Mouse (Mus musculus) limb, embryonic 14.5 days (tissue): ENCODE data around the gene Lyar. TPM values are rescaled to one million over a fixed set of nuclear protein-coding genes. Genes with fewer than 3 reads are reported as not detected.

ENCODE experiments used
- ATAC-seq: fragments of 200-750 bp; cut with Nextera tagmentation; 2 replicates; pipeline ENCODE4 v1.8.0; 2017; ENCODE audit warnings: low read depth, moderate number of reproducible peaks, moderate TSS enrichment; ENCODE audit not compliant: low FRiP score
- DNase-seq: peaks from one replicate; pipeline ENCODE4 v3.0.0-alpha.2; 2015; ENCODE audit warnings: low spot score
- H3K27ac ChIP-seq: fragments of 300-500 bp; sonication (generic); replicated peaks from 2 replicates; pipeline ENCODE4 v1.5.1; 2014; ENCODE audit warnings: low read depth, mild to moderate bottlenecking, low read length, moderate library complexity, mixed read lengths
- H3K27me3 ChIP-seq: fragments of 300-500 bp; sonication (generic); 2 replicates; pipeline ENCODE4 v1.6.1; 2014; ENCODE audit warnings: low read length, mixed read lengths; ENCODE audit not compliant: control insufficient read depth, insufficient read depth
- H3K36me3 ChIP-seq: fragments of 300-500 bp; sonication (generic); 2 replicates; pipeline ENCODE4 v1.6.1; 2014; ENCODE audit warnings: mild to moderate bottlenecking, low read length, moderate library complexity, mixed read lengths; ENCODE audit not compliant: control insufficient read depth, insufficient read depth
- H3K4me1 ChIP-seq: fragments of 300-500 bp; sonication (generic); 2 replicates; pipeline ENCODE4 v1.6.1; 2014; ENCODE audit warnings: antibody characterized with exemption, low read length, mixed read lengths; ENCODE audit not compliant: control insufficient read depth, insufficient read depth
- H3K4me2 ChIP-seq: fragments of 300-500 bp; sonication (generic); replicated peaks from 2 replicates; pipeline ENCODE4 v1.6.1; 2014; ENCODE audit warnings: low read depth, mild to moderate bottlenecking, low read length, moderate library complexity; ENCODE audit not compliant: severe bottlenecking
- H3K4me3 ChIP-seq: fragments of 300-500 bp; sonication (generic); replicated peaks from 2 replicates; pipeline ENCODE4 v1.5.1; 2014; ENCODE audit warnings: low read length
- H3K9ac ChIP-seq: fragments of 300-500 bp; sonication (generic); 2 replicates; pipeline ENCODE4 v1.6.1; 2014; ENCODE audit warnings: mild to moderate bottlenecking, low read depth, low read length, moderate library complexity; ENCODE audit not compliant: severe bottlenecking
- H3K9me3 ChIP-seq: fragments of 300-500 bp; sonication (generic); 2 replicates; pipeline ENCODE4 v1.6.1; 2016; ENCODE audit warnings: low read length; ENCODE audit not compliant: control insufficient read depth
- POLR2A ChIP-seq: fragments of 200-500 bp; IDR thresholded peaks from 2 replicates; pipeline ENCODE4 v1.8.0; 2012; ENCODE audit warnings: inconsistent platforms, mild to moderate bottlenecking, moderate library complexity, borderline replicate concordance; ENCODE audit not compliant: insufficient read depth, insufficient read length; ENCODE audit errors: extremely low read depth
- WGBS: fragments of 180-500 bp; shearing (Covaris S2); extraction: QIAGEN DNeasy Blood & Tissue Kit; methylation state at CpG from one replicate; pipeline ENCODE4 v1.1.7; 2014; 5-methylcytosine and 5-hydroxymethylcytosine counted together
- polyA plus RNA-seq, 2 experiments: library from polyadenylated mRNA; depleted of rRNA in 1 of 2; stranded (reverse) in 1 of 2; unstranded in 1 of 2; fragments of >200 nt; fragmentation: Nextera tagmentation in 1 of 2; extraction: Ambion mirVana in 1 of 2; gene quantifications; 2 replicates each; pipeline versions ENCODE4 v1.2.1 to v1.2.3; 2012 to 2014

Gene Lyar
- polyA plus RNA-seq, 2 experiments, result 54.7 to 85.2 TPM

- DNase-seq, result no peak
- H3K9ac ChIP-seq, result no peak overlapping the region
- no peaks in the 10 kb centered on the region for H3K36me3 ChIP-seq
- no peak for ATAC-seq
- WGBS, result 90% methylated on average over 3 of the region's 3 CpGs
- H3K27ac ChIP-seq, result no peak overlapping the region
- no peaks in the 10 kb centered on the region for H3K4me1 ChIP-seq
- H3K27me3 ChIP-seq, result no peaks in the 10 kb centered on the region
- H3K9me3 ChIP-seq, result no peaks in the 10 kb centered on the region
- TF ChIP-seq POLR2A, result no peak
- H3K4me2 ChIP-seq, result no peak overlapping the region
- H3K4me3 ChIP-seq, result no peak overlapping the region
These were observed 29.4 kb upstream of the Lyar start for GRCm38 (mm10) chr5:38190907-38191306.

- Histone ChIP-seq H3K4me2 (no peak overlapping the region), H3K9me3 (no peaks in the 10 kb centered on the region), H3K36me3 (peaks cover 5% of the 10 kb centered on the region), H3K27ac (no peak overlapping the region), H3K4me3 (no peak overlapping the region), H3K4me1 (no peaks in the 10 kb centered on the region), H3K27me3 (no peaks in the 10 kb centered on the region), H3K9ac (no peak overlapping the region)
- ATAC-seq (no peak), DNase-seq (no peak)
- no peak for TF ChIP-seq POLR2A
- 58% methylated on average over 2 of the region's 2 CpGs for WGBS
These were observed 25.3 kb upstream of the Lyar start for GRCm38 (mm10) chr5:38194946-38195345.

GRCm38 (mm10) chr5:38195941-38196340 is 24.3 kb upstream of the Lyar start:
- Histone ChIP-seq H3K4me3 (no peak overlapping the region), H3K27me3 (no peaks in the 10 kb centered on the region), H3K4me1 (no peaks in the 10 kb centered on the region), H3K4me2 (no peak overlapping the region), H3K36me3 (peaks cover 12% of the 10 kb centered on the region), H3K27ac (no peak overlapping the region), H3K9ac (no peak overlapping the region), H3K9me3 (no peaks in the 10 kb centered on the region)
- no peak for TF ChIP-seq POLR2A
- ATAC-seq (no peak), DNase-seq (no peak)

GRCm38 (mm10) chr5:38196821-38197481 is 23.3 kb upstream of the Lyar start:
- ATAC-seq, result no peak
- no peaks in the 10 kb centered on the region for H3K9me3 ChIP-seq

GRCm38 (mm10) chr5:38197482-38197823 is 22.8 kb upstream of the Lyar start:
- peaks cover 27% of the 10 kb centered on the region for H3K36me3 ChIP-seq
- no peak overlapping the region for H3K27ac ChIP-seq
- no peak overlapping the region for H3K4me3 ChIP-seq
- ATAC-seq (peak; percentile 70; the same call in 1 of the 2 replicates), DNase-seq (peak; percentile 72)
- no peak for TF ChIP-seq POLR2A
- H3K4me1 ChIP-seq, result no peaks in the 10 kb centered on the region
- H3K4me2 ChIP-seq, result no peak overlapping the region
- no peak overlapping the region for H3K9ac ChIP-seq
- WGBS, result 15% methylated on average over 7 of the region's 7 CpGs
- no peaks in the 10 kb centered on the region for H3K27me3 ChIP-seq
- no peaks in the 10 kb centered on the region for H3K9me3 ChIP-seq

More at GRCm38 (mm10) chr5:38196821-38197481, 23.3 kb upstream of the Lyar start:
- Histone ChIP-seq H3K9ac (no peak overlapping the region), H3K4me3 (no peak overlapping the region), H3K27me3 (no peaks in the 10 kb centered on the region), H3K4me2 (no peak overlapping the region), H3K27ac (no peak overlapping the region), H3K4me1 (no peaks in the 10 kb centered on the region), H3K36me3 (peaks cover 22% of the 10 kb centered on the region)
- TF ChIP-seq POLR2A, result no peak
- DNase-seq, result no peak
- 63% methylated on average over 5 of the region's 5 CpGs for WGBS
